Mouse (Mus musculus) cortical plate, adult 2 months (tissue): ENCODE measurements around the gene Fars2.

Experiments used
- CTCF ChIP-seq: fragments of 200-500 bp; IDR thresholded peaks from 2 replicates; pipeline ENCODE4 v1.5.1; 2011; ENCODE audit warnings: mild to moderate bottlenecking, control low read depth, low read length; ENCODE audit not compliant: insufficient read depth; ENCODE audit errors: extremely low read depth
- POLR2A ChIP-seq: fragments of 200-500 bp; IDR thresholded peaks from 2 replicates; pipeline ENCODE4 v1.6.1; 2011; ENCODE audit warnings: mild to moderate bottlenecking, low read length, control low read depth; ENCODE audit not compliant: insufficient read depth; ENCODE audit errors: extremely low read depth

- TF ChIP-seq CTCF (no peak), POLR2A (no peak)
These were observed 64.0 kb downstream of the Fars2 start for GRCm38 (mm10) chr13:36181231-36181630.
